Mouse (Mus musculus) CH12.LX (cell line): ENCODE measurements around the gene Olfr1393.

Experiments used
- CTCF ChIP-seq, 2 experiments: IDR thresholded peaks in 1 of 2; conservative IDR thresholded peaks in 1 of 2; 2 replicates each; pipeline ENCODE4 v1.5.1; 2011 to 2012; ENCODE audit warnings: low read depth in 2 of 2, low read length in 2 of 2, improper control_type of control experiment in 1 of 2, inconsistent platforms in 1 of 2, mild to moderate bottlenecking in 1 of 2, moderate library complexity in 1 of 2
- EP300 ChIP-seq: IDR thresholded peaks from 2 replicates; pipeline ENCODE4 v1.6.1; 2011; ENCODE audit warnings: low read length, improper control_type of control experiment
- MAX ChIP-seq: IDR thresholded peaks from 2 replicates; pipeline ENCODE4 v1.6.1; 2011; ENCODE audit warnings: low read length, improper control_type of control experiment
- NRF1 ChIP-seq: IDR thresholded peaks from 2 replicates; pipeline ENCODE4 v1.6.1; 2014; ENCODE audit warnings: low read depth, mild to moderate bottlenecking, inconsistent platforms, low read length, improper control_type of control experiment, moderate library complexity
- POLR2A ChIP-seq: IDR thresholded peaks from 2 replicates; pipeline ENCODE4 v1.6.1; 2011; ENCODE audit warnings: low read depth, mild to moderate bottlenecking, improper control_type of control experiment, low read length
- SMC3 ChIP-seq: IDR thresholded peaks from 2 replicates; pipeline ENCODE4 v1.6.1; 2011; ENCODE audit warnings: low read depth, low read length, improper control_type of control experiment
- USF1 ChIP-seq: IDR thresholded peaks from 2 replicates; pipeline ENCODE4 v1.6.1; 2014; ENCODE audit warnings: low read depth, mild to moderate bottlenecking, inconsistent platforms, low read length, improper control_type of control experiment

DNA sequence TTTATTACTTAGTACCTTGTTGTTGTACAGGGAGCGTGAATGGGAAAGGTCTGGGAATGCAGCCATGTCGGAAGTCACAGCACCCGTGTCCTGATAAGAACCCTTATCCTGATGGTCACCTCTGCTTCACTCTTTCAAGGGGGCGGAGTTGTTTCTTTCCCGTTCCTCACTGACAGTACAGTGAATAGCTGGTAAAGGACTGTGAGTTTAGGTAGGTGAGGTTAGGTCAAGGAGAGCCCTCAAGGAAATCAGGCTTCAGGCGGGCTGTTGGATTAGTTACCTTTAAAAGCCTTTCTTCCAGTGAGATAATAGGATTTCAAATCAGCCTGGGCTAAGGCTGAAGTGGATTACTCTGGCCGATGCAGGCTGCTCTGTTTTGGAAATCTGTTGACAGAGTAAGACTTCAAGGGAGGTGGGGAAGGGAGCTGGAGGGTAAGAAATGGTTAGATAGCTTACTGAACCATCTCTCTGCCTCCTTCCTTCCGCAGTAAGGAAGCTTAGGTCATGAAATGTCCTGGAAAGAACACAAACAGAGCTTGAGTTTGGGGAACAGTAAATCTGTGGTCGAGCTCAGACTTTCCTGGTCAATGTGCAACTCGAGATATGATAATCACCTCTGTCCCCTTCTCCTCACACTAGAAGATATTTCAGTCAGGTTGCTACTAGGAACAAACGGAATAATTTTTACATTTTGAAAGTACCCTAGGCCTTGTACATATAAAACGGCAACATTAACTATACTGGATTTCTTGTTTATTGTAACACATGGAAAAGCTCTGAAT, 32.3 kb upstream of the Olfr1393 start:
- TF ChIP-seq NRF1 (no peak), POLR2A (no peak), CTCF (conservative IDR thresholded peaks at IDR 0.05 in 1 of 2, IDR thresholded peaks at IDR 0.05 in 1 of 2; ENCODE audit: low read depth in 2 of 2, low read length in 2 of 2) (no peak), SMC3 (no peak), EP300 (peak; percentile 7; the same call in 1 of the 2 replicates), MAX (no peak; the same call in 1 of the 2 replicates), USF1 (no peak)
